Mouse (Mus musculus) adrenal gland, adult 8-10 months (tissue): ENCODE measurements around the gene Syngap1. TPM values are rescaled to one million over a fixed set of nuclear protein-coding genes. Genes with fewer than 3 reads are reported as not detected.

Experiments used
- DNase-seq: peaks from one replicate; pipeline ENCODE4 v3.0.0; 2022
- microRNA-seq, 2 experiments: library from miRNA; unstranded; fragments of <30 nt; microRNA quantifications; one replicate each; pipeline ENCODE4 v1.2.0; 2022
- total RNA-seq, 4 experiments: library from RNA; stranded (reverse); gene quantifications; 2 replicates each; pipeline ENCODE4 v1.2.4; 2022

The Syngap1 gene
- total RNA-seq, 4 experiments from 2014 or later, result 19.7 to 36.9 (median 26.9) TPM

DNA sequence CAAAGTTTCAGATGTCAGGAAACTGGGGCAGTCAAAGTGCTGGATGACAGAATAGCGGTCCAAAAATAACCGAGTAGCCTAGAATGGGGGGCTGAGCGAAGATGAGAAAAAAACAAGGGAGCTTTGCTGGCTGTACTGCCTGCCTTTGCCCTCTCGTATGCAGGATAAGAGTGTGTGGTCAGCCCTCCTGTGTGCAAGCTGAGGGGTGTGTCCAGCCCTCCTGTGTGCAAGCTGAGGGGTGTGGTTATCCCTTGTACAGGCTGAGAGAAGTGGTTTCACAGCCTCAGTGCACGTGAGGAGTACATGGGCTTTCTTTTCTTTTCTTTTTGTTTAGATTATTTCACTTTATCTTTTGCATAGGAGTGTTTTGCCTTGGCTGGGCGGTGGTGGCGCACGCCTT, 54.5 kb downstream of the Syngap1 start:
- DNase-seq, result no peak

DNA sequence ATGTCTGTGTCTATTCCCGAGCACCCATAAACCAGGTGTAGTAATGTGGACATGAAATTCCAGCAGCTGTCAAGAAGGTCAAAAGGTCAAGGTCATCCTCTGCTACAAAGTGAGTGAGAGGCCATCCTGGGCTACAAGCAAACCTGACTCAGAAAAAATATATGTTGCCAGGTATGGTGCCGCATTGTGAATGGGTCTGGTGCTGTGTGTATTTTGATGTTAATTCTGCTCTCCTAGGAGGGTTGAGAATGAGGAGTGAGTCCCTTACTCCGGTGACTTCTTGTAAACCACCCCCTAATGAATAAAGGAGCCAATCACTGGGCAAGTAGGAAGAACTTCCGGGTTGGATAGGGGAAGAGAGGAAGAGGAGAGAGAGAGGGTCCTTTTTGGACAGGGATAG, 56.6 kb downstream of the Syngap1 start:
- DNase-seq, result no peak

DNA sequence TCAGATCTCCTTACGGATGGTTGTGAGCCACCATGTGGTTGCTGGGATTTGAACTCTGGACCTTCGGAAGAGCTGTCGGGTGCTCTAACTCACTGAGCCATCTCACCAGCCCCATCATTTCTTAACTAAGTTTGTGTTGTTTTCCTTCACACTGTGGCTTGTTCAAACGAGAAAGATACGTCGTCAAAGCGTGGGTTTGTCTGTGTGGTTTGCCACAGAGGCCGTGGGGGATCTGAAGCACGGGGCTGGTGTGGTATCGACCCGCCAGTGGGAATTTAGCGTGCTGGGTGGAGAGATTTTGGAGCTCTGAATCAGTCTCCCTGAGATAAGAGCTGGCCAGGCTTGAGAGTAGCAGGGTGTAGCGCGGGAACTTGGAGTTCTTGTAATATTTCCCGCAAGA, 57.2 kb downstream of the Syngap1 start:
- no peak for DNase-seq

DNA sequence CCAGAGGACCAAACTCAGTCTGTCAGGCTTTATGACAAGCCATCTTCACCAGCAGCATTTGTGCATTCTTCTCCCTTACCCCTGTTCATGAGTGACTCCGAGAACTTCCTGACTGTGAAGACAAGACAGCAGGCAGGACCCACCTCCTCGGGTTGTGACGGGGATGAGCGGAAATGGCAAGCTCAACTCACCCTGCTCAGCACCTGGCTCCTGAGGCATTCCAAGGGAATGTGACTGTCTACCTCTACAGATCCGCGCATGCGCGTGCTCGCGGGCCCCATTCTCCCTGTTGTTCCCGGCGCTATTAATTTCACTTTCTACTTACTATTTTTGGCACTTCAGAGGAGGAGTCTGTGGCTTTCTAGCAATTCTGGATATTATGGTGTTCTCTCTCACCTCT, 58.9 kb downstream of the Syngap1 start:
- DNase-seq, result no peak

DNA sequence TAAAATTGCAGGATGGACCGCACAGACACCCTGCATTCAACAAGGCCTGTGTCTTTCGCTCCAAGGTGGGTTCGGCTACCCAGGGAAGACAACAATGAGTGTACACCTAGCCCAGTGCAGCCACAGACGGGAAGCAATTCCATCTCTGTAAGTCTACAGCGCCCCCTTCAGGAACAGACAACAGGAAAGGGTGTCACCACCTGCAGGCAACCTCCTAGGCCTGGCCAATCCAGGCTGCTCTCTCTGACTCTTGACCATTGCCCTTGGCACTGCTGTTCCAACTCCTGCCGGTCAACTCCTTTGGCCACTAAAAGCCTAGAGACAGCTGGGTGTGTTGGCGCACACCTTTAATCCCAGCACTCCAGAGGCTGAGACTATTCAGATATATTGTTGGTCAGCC, 60.1 kb downstream of the Syngap1 start:
- no peak for DNase-seq

DNA sequence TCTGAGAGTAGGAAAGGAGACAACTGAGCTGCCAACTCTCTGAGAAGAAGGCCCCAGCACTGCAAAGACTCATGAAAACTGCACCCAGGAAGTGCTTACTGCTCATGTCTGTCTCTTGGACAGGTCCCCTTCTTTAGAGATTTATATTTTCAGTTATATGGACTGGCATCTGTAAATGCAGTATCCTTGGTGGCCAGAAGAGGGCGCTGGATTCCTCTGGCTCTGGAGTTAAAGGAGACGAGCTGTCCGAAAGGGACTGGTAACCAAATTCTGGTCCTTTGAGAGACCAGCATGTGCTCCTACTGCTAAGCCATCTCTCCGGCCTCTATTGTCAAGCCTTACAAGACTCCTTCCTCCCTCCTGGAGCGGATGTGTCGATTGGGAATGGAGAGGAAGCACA, 60.8 kb downstream of the Syngap1 start:
- DNase-seq, result no peak

DNA sequence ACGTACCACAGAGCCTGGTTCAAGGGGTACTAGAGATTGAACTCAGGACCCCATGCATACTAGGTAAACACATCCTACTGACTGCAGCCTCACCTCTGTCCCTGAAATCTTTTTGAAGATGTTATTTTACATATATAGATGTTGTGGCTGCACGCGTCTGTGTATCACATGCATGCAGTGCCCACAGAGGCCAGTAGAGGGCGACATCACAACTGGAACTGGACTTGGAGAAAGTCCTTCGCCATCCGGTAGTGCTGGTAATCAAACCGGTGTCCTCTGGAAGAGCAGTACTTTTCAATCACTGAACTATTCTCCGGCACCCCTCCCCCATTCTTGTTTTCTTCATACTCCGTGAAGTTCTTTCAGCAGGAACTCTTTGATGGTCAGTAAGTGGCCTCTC, 63.4 kb downstream of the Syngap1 start:
- DNase-seq, result no peak

DNA sequence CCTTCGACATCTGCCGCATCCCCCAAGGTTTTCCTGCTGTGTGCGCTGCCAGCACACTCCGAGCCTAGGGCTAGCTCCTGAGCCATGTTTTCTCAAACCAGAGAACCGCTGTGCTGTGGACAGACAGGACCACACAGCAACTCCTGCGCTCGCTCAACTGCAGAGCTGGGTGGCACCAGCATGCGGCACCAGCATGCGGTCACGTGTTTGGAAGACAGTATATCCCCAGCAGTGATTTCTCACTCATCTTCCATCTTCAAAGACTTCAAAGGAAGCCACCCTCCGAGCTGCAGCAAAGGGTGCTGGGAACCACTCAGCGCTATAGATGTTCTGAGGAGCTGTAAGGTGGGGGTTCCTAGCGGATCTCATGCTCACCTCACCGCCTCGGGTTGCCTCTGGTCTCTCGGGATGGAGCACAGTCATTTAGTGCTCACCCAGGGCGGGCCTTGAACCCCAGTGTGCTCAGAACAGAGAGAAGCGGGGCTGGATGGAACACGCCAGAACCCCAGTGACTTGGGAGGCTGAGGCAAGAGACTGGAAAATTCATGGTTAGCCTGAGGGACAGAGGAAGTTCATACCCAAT, 63.9 kb downstream of the Syngap1 start:
- no peak for DNase-seq

DNA sequence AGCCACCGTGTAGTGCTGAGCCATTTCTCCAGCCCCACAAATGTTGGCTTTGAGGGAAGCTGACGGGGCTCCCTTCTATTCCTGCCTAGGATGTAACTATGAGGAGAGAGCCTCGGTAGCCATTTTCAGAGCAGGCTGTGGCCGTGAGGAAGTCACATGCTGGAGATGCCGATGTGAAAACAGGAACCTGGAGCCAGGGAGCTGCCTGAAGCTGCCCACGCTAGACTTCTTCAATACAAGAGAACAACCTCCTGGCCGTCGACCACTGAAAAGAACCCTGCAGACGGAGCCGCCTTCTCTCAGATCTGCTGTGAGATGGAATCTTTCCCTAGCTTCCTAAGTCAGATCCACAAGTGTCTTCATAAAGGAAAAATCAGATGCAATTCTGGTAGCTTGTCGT, 64.6 kb downstream of the Syngap1 start:
- no peak for DNase-seq

DNA sequence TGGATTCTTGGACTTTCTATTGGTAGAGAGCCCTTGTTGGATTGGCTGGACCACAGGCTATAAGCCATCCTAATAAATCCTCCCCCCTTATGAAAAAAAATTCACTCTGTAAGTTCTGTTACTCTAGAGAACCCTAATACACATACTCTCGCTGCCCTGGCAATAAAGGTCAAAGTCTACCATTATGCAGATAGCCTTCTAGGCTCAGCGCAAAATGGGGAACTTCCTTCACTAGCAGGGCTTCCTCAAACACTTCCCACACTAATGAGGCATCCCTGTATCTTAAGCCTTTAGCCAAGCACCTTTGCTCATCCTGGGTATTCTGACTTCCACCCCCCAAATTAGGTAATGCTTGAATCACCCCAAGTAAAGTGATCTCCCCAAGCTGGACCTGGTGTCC, 67.2 kb downstream of the Syngap1 start:
- DNase-seq, result no peak

DNA sequence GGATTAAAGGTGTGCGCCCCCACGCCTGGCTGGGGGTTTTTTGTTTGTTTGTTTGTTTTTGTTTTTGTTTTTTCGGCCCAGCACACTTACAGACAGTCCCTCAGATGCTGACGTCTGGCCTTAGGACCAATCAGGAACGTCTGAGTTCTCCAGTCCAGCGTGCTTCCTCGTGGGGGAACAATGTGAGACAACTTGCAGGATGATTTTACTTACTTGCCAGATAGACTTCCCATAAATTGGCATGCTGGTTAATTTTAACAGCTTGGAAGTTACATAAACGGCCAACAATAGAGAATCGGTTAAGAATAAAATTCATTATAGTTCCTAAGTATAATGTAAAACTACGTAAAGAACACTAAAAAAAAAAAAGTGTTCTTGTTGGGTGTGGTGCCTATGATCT, 70.1 kb downstream of the Syngap1 start:
- DNase-seq, result no peak

DNA sequence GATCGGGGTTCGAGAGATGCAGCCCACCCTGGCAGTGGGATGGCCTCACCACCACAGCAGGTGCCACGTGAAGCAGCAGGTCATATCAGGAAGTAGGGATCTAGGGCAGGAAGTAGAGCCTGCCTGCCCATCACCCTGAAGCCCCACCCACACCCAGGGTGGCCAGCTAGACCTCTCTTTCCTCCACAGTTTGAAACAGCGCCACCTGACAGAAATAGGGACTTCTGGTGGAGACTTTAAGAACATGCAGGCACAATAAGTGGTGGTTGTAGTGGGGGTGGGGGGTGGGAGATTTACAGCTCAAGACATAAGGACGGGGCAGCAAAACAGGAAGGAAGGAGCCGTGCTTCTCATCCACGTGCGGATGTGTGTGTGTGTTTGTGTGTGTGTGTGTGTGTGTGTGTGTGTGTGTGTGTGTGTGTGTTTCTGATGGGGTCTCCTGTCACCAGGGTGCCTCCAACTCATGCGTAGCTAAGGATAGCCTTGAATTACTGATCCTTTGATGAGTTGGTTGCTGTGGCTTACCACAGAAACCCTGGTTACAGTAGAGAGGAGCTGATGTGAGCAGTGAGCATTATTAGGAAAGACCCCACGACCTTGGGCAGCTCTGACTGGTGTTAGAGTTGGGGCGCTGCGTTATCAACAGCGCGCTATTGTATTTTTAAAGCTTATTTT, 71.1 kb downstream of the Syngap1 start:
- no peak for DNase-seq

DNA sequence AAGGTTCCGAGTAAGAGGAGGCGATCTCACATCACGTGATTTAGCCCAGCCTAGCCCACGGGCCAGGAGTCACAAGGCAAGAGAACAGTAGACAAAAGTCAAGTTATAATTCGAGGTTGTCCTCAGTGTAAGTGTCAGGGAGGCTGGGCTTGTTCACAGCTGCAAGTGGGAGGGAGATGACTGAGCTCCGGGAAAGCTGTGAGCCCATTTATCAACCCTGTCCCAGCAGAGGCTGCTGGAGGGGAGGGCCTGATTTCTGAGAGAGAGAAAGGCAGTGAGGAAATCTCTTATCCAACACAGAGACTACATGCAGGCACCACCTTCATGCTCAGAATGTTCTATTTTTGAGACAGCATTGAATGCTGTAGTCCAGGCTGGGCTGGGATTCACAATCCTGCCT, 71.9 kb downstream of the Syngap1 start:
- DNase-seq, result no peak

DNA sequence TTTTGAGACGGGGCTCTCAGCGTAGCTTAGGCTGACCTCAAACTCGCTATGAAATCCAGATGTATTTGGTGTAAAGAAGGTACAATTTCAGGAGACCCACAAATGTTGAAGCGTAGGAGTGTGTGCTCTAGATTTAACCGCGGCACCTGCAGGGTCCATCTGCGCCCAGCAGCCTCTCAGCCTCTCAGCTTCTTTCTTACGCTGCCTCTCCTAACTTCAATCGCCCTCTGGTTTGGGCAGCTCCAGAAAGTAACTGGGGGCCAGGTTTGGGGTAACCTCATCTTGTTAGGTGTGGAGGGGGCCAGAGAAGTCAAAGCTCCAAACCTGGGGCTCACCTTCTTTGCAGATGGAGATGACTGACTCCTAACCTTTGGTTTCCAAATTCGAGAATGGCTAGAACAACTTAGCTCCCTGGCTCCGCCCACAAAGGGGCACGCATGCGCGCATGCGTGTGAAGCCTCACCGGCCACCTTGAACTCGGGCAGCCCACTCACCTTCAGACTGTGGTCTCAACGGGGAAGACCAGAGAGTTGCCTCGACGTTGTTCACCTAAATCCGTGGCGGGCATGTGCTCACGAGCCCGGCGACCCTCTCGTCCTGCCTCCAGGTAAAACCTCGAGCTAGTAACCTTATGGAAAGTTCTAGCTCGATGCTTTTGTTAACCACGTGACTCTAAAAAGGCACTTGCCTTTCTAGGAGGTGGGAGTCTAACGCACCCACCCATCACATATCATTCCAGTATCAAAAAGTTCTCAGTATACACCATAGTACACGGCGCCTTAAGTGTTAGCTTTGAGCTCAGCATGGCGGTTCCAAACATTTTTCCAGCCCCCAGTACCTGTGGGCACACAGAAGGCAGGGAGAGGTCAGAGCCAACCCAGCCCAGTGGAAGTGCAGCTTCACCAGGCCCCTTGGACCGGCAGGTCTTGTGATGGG, 76.8 kb downstream of the Syngap1 start:
- peak; percentile 81 for DNase-seq

DNA sequence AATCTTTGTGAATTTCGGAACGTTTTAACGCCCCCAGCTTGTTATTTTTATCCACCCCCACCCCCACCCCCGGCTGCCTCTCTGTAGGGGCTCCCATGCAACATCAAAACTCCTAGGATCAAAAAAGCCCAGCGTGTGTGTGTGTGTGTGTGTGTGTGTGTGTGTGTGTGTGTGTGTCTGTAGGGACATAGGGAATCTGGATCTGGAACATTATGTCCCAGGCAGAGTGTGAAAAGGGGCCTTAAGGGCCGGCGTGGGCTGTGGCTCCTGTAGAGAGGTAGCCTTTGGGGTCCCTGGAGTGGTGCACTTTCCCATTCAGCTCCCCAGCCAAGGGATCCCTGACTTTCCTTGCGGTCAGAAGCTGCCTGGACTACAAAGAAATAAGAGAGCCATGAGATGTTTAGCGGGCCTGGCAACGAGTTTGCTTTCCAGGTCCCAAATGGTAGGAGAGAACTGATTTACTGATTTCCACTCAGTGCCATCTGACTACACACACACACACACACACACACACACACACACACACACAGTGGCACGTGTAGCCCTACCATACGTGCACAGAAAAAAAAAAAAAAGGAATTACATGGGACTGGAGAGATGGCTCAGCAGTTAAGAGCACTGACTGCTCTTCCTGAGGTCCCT, 77.6 kb downstream of the Syngap1 start:
- DNase-seq, result no peak

DNA sequence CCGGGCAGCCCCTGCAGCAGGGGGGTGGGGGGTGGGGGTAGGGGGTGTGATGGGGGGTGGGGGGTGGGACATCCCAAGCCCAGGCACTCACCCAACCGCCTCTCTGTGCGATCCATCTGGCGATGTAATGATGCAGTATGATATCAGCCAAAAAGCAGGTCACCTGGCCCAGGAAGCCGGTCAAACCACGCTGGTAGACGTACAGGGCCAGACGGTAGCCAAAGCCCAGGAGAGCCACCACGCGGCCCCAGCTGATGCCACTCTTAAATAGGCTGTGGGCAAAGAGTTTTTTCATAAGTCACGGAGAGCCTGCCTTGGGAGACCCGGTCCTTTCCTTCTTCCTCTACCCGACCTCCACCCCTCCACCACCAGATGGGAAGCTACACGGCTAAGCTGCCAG, 80.0 kb downstream of the Syngap1 start:
- no peak for DNase-seq

DNA sequence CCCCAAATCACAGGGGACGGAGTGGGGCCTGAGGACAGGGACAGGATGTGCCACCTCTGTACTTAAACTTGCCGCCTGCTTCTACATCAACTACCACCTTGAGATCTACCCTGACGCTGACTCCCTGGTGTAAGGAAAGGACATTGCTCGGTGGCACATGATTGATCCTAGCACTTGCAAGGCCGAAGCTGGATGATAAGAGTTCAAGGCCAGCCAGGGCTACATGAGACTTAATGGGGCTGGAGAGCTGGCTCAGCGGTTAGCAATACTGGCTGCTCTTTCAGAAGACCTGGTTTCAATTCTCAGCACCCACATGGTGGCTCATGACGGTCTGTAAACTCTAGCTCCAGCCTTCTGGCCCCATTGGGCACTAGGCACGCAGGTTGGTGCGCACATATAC, 80.7 kb downstream of the Syngap1 start:
- DNase-seq, result peak; percentile 65

Small RNA genes lying within 50 kb of the gene (microRNA-seq; reads per million reads assigned to microRNA genes)
- gene Gm27775 (0 reads per million in 2 experiments), gene Mir3083 (0.17 to 0.53 reads per million in 2 experiments), gene Mir6968 (1.3 to 2.3 reads per million in 2 experiments)

Other genes with a start within 250 kb of the Syngap1 start
- 10 to 100 TPM; 71.1 to 94.5 (median 80.0) TPM for gene Crebrf, start 225.6 kb upstream of the Syngap1 start, total RNA-seq
- 10 to 100 TPM; 24.8 to 36.2 (median 29.3) TPM for gene Bnip1, start 160.2 kb upstream of the Syngap1 start, total RNA-seq
- gene Nkx2-5, start 96.2 kb upstream of the Syngap1 start, total RNA-seq, result not detected
- 1 to 10 TPM; 1.0 to 3.2 (median 1.6) TPM for gene Kifc5b, start 24.2 kb upstream of the Syngap1 start, total RNA-seq
- 10 to 100 TPM; 46.9 to 60.1 (median 53.5) TPM for gene Phf1, start 8.2 kb upstream of the Syngap1 start, total RNA-seq
- 100 to 1,000 TPM; 151 to 162 (median 155) TPM for gene Cuta, start 1.7 kb upstream of the Syngap1 start, total RNA-seq
- 10 to 100 TPM in 1 of 4 experiments, 1 to 10 TPM in 3; 6.6 to 10.1 (median 9.0) TPM for gene Zbtb9, start 31.9 kb downstream of the Syngap1 start, total RNA-seq
- 10 to 100 TPM; 30.6 to 34.9 (median 32.4) TPM for gene Bak1, start 87.8 kb downstream of the Syngap1 start, total RNA-seq
- 10 to 100 TPM in 2 of 4 experiments, 1 to 10 TPM in 2; 7.6 to 16.6 (median 11.2) TPM for gene Itpr3, start 116.1 kb downstream of the Syngap1 start, total RNA-seq
- gene Uqcc2, start 192.7 kb downstream of the Syngap1 start, total RNA-seq, result 100 to 1,000 TPM; 252 to 380 (median 304) TPM
- 1 to 10 TPM in 3 of 4 experiments, under 1 TPM in 1; 0.49 to 1.8 (median 1.3) TPM for gene Ip6k3, start 226.5 kb downstream of the Syngap1 start, total RNA-seq